In the genomic region with DNA sequence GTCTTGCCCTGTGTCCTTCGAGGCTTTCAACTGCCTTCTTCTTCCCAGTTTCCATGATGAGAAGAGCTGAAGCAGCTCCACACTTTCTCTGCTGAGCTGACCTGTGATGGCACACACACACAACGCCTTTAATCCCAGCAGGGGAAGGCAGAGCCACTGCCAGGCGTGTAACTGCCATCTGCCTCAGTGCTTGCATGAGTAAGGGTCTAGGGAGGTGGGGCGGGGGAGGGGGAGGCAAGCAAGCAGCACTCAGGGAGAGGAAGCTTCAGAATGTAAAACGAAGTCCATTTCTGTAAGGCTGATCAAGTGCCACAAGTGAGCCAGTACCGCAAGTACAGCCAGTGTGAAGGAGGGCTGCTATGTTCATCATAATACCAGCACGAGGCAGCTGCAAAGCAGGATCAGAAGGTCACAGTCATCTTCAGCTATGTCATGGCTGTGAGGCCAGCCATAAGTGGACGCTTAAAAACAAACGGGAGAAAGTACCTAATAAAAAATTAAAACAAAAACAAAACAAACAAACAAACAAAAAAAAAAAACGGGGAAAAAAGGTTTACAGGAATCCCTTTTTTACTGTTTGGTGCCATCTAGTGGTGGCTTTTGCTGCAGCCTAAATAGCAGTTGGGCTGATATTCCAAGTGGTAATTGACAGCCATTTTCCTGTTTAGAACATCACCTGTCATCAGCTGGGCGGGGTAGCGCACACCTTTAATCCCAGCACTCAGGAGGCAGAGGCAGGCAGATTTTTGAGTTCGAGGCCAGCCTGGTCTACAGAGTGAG, we compare ENCODE assay signal across 9 mouse cellular contexts. TPM values are rescaled to one million over a fixed set of nuclear protein-coding genes. Genes with fewer than 3 reads are reported as not detected.
DNase-seq lines count a peak whose midpoint lies in the region; ATAC-seq lines count a peak whose summit lies in the region.
"Had no signal": no experiment of that assay in that cellular context is flagged by ENCODE, and none has a peak within 500 bp of the region (broad histone marks: within the 10 kb centered on the region; RNA-seq: fewer than 3 reads in every experiment).

No protein-coding gene starts in this region.

- H3K4me2 ChIP-seq in midbrain, embryonic 16.5 days (ENCODE audit: low read length): no peak overlapping the region
- H3K4me2 ChIP-seq: embryonic facial prominence, embryonic 15.5 days had no signal

- no peaks in the 10 kb centered on the region for H3K9me3 ChIP-seq in midbrain, embryonic 16.5 days (replicated peaks; ENCODE audit: control insufficient read depth, low read length, poor library complexity, severe bottlenecking)
- H3K9me3 ChIP-seq: embryonic facial prominence, embryonic 15.5 days had no signal

- H3K4me3 ChIP-seq in midbrain, embryonic 16.5 days (ENCODE audit: low read depth, low read length): no peak overlapping the region
- H3K4me3 ChIP-seq: embryonic facial prominence, embryonic 15.5 days had no signal

- H3K4me1 ChIP-seq in midbrain, embryonic 16.5 days (ENCODE audit: control insufficient read depth, insufficient read depth, low read length): 0 out of 2 replicates have a peak, but pooled peaks cover 2% of the 10 kb centered on the region
- H3K4me1 ChIP-seq: embryonic facial prominence, embryonic 15.5 days had no signal

- H3K36me3 ChIP-seq in midbrain, embryonic 16.5 days (ENCODE audit: control insufficient read depth, insufficient read depth, low read length): peaks cover 40% of the 10 kb centered on the region

- ATAC-seq in granulocyte monocyte progenitor cell, adult 5-6 weeks (replicated peaks; ENCODE audit: poor library complexity, severe bottlenecking): peak; percentile 52; the same call in 1 of the 2 replicates
- ATAC-seq in midbrain, embryonic 16.5 days: peak; percentile 71

- DNase-seq in left cerebral cortex, adult 18-20 months (ENCODE audit: low spot score in 2 of 2): peak; percentile 18 to 58
- no peak for DNase-seq in left cerebral cortex, adult 11 months (ENCODE audit: low spot score)
- DNase-seq in WW6 (ENCODE audit: low read depth, low spot score): peak; percentile 38
- DNase-seq in cerebellum, postnatal 4 days (ENCODE audit: low spot score in 2 of 2): peak; percentile 35 to 62
- DNase-seq in layer of hippocampus, postnatal 36 days: peak; percentile 19 to 27
- DNase-seq in thymus, postnatal 14 days: peak; percentile 66

- 0 out of 2 replicates have a peak overlapping the region, but pooled peaks have one; percentile 10 for H3K9ac ChIP-seq in midbrain, embryonic 16.5 days (ENCODE audit: low read depth, low read length)
- H3K9ac ChIP-seq: embryonic facial prominence, embryonic 15.5 days had no signal

- H3K27me3 ChIP-seq in midbrain, embryonic 16.5 days (ENCODE audit: control insufficient read depth, insufficient read depth, low read depth, low read length): no peaks in the 10 kb centered on the region
- H3K27me3 ChIP-seq: embryonic facial prominence, embryonic 15.5 days had no signal

- 61% methylated on average over 13 of the region's 13 CpGs for WGBS in midbrain, embryonic 16.5 days

- H3K27ac ChIP-seq in midbrain, embryonic 16.5 days (ENCODE audit: low read length): peak overlapping the region; percentile 38; the same call in 1 of the 2 replicates
- H3K27ac ChIP-seq: embryonic facial prominence, embryonic 15.5 days had no signal

RNA-seq across cellular contexts. Expression of gene Zfp143, which starts 22.6 kb away (rescaled TPM):
- 10 to 100 TPM; 10.9 to 13.0 TPM for total RNA-seq in left cerebral cortex, adult 18-20 months (2021)
- total RNA-seq in granulocyte monocyte progenitor cell, adult 5-6 weeks (2014; fragmentation: Nextera tagmentation): 13.4 and 21.6 TPM in 2 replicates
- 27.1 and 37.4 TPM in 2 replicates for total RNA-seq in granulocyte monocyte progenitor cell, adult 5-6 weeks (2017)
- total RNA-seq in layer of hippocampus, postnatal 36 days (2021): 10 to 100 TPM; 11.5 to 13.7 TPM
- 13.8 and 14.1 TPM in 2 replicates for polyA plus RNA-seq in midbrain, embryonic 16.5 days (2015; fragmentation: Nextera tagmentation; extraction: Ambion mirVana)

RNA-seq across cellular contexts. Expression of gene Wee1, which starts 38.3 kb away (rescaled TPM):
- 10 to 100 TPM; 27.3 to 27.4 TPM for total RNA-seq in left cerebral cortex, adult 18-20 months (2021)
- 50.6 and 50.9 TPM in 2 replicates for total RNA-seq in granulocyte monocyte progenitor cell, adult 5-6 weeks (2014; fragmentation: Nextera tagmentation)
- 31.9 and 33.1 TPM in 2 replicates for total RNA-seq in granulocyte monocyte progenitor cell, adult 5-6 weeks (2017)
- total RNA-seq in layer of hippocampus, postnatal 36 days (2021): 10 to 100 TPM; 19.7 to 22.6 TPM
- polyA plus RNA-seq in midbrain, embryonic 16.5 days (2015; fragmentation: Nextera tagmentation; extraction: Ambion mirVana): 3.7 TPM in 2 replicates
